Comparison of ENCODE assay signal across 12 mouse cellular contexts in genomic region chr13:84059661-84060452, GRCm38 (mm10).
DNase-seq lines count a peak whose midpoint lies in the region; ATAC-seq lines count a peak whose summit lies in the region.
"Had no signal": no experiment of that assay in that cellular context is flagged by ENCODE, and none has a peak within 500 bp of the region (broad histone marks: within the 10 kb centered on the region; RNA-seq: fewer than 3 reads in every experiment).

No protein-coding gene starts in this region.

- H3K27me3 ChIP-seq in forebrain, embryonic 12.5 days = no peaks in the 10 kb centered on the region
- H3K27me3 ChIP-seq in midbrain, embryonic 12.5 days = no peaks in the 10 kb centered on the region
- peaks cover 4% of the 10 kb centered on the region for H3K27me3 ChIP-seq in heart, embryonic 10.5 days (ENCODE audit: insufficient read depth, poor library complexity, severe bottlenecking)
- H3K27me3 ChIP-seq: heart, embryonic 15.5 days; limb, embryonic 12.5 days had no signal

- peak overlapping the region; percentile 47 for H3K4me2 ChIP-seq in forebrain, embryonic 12.5 days
- H3K4me2 ChIP-seq in midbrain, embryonic 12.5 days (replicated peaks) = peak overlapping the region; percentile 48

- H3K9me3 ChIP-seq in forebrain, embryonic 12.5 days = no peaks in the 10 kb centered on the region
- H3K9me3 ChIP-seq in midbrain, embryonic 12.5 days = no peaks in the 10 kb centered on the region
- no peaks in the 10 kb centered on the region for H3K9me3 ChIP-seq in heart, embryonic 10.5 days
- H3K9me3 ChIP-seq: heart, embryonic 15.5 days; limb, embryonic 12.5 days had no signal

- ATAC-seq in forebrain, embryonic 12.5 days (ENCODE audit: low FRiP score) = peak; percentile 85
- ATAC-seq in midbrain, embryonic 12.5 days (ENCODE audit: low FRiP score, low read depth) = peak; percentile 87

- H3K27ac ChIP-seq in forebrain, embryonic 12.5 days = peak overlapping the region; percentile 98
- peak overlapping the region; percentile 96 for H3K27ac ChIP-seq in midbrain, embryonic 12.5 days (replicated peaks)
- H3K27ac ChIP-seq in heart, embryonic 10.5 days = no peak overlapping the region
- H3K27ac ChIP-seq: heart, embryonic 15.5 days; limb, embryonic 12.5 days; macrophage had no signal

- peak overlapping the region; percentile 54; the same call in 1 of the 2 replicates for H3K9ac ChIP-seq in forebrain, embryonic 12.5 days
- no peak overlapping the region for H3K9ac ChIP-seq in midbrain, embryonic 12.5 days (replicated peaks)
- H3K9ac ChIP-seq: heart, embryonic 15.5 days; limb, embryonic 12.5 days had no signal

- peak; percentile 83 for DNase-seq in Muller cell, postnatal 12 days (ENCODE audit: inconsistent ontology term)
- peak; percentile 40 for DNase-seq in cerebellum, adult 9-11 months
- no peak for DNase-seq in urinary bladder, adult 2 months (ENCODE audit: low spot score)
- no peak for DNase-seq in frontal cortex, postnatal 14 days (ENCODE audit: low spot score in 2 of 2)
- no peak for DNase-seq in heart, embryonic 10.5 days (ENCODE audit: low spot score)
- DNase-seq in gastrocnemius, adult 18-20 months (ENCODE audit: low spot score) = no peak
- DNase-seq: adrenal gland, adult 8-10 months had no signal

- H3K36me3 ChIP-seq in forebrain, embryonic 12.5 days (replicated peaks) = no peaks in the 10 kb centered on the region
- no peaks in the 10 kb centered on the region for H3K36me3 ChIP-seq in midbrain, embryonic 12.5 days
- H3K36me3 ChIP-seq in heart, embryonic 10.5 days = no peaks in the 10 kb centered on the region
- H3K36me3 ChIP-seq: heart, embryonic 15.5 days; limb, embryonic 12.5 days had no signal

- peak overlapping the region; percentile 10; the same call in 1 of the 2 replicates for H3K4me3 ChIP-seq in forebrain, embryonic 12.5 days (replicated peaks)
- H3K4me3 ChIP-seq in midbrain, embryonic 12.5 days = no peak overlapping the region
- H3K4me3 ChIP-seq in heart, embryonic 10.5 days = no peak overlapping the region

- peaks cover 70% of the 10 kb centered on the region for H3K4me1 ChIP-seq in forebrain, embryonic 12.5 days
- peaks cover 71% of the 10 kb centered on the region for H3K4me1 ChIP-seq in midbrain, embryonic 12.5 days
- H3K4me1 ChIP-seq in heart, embryonic 10.5 days = no peaks in the 10 kb centered on the region
- H3K4me1 ChIP-seq: heart, embryonic 15.5 days had no signal

- WGBS in forebrain, embryonic 12.5 days = 3% methylated on average over 5 of the region's 5 CpGs
- WGBS in midbrain, embryonic 12.5 days = 2% methylated on average over 5 of the region's 5 CpGs
- WGBS in heart, embryonic 10.5 days = 26% methylated on average over 5 of the region's 5 CpGs

Comparison
In these comparisons a context has a peak if more than half of its experiments do, and no peak if none do; other contexts are left out.
1. DNase-seq: peak in Muller cell, postnatal 12 days (single experiment) and cerebellum, adult 9-11 months (single experiment); none in urinary bladder, adult 2 months (single experiment), frontal cortex, postnatal 14 days (0 of 2), heart, embryonic 10.5 days (single experiment) and gastrocnemius, adult 18-20 months (single experiment).